Mouse (Mus musculus) liver, embryonic 13.5 days (tissue): ENCODE data around the gene Lrrc25. TPM values are rescaled to one million over a fixed set of nuclear protein-coding genes. Genes with fewer than 3 reads are reported as not detected.
A peak's percentile ranks its signal among the peaks of the same experiment; 100 is the strongest.

Experiments
- ATAC-seq: fragments of 200-750 bp; cut with Nextera tagmentation; 2 replicates; pipeline ENCODE4 v1.8.0; 2017; ENCODE audit warnings: low read depth, mild to moderate bottlenecking, moderate number of reproducible peaks, moderate library complexity
- DNase-seq: peaks from one replicate; pipeline ENCODE4 v3.0.0; 2022
- H3K27ac ChIP-seq: fragments of 300-500 bp; sonication (generic); 2 replicates; pipeline ENCODE4 v1.5.1; 2015; ENCODE audit warnings: moderate library complexity, mild to moderate bottlenecking, inconsistent platforms
- H3K27me3 ChIP-seq: fragments of 300-500 bp; sonication (generic); 2 replicates; pipeline ENCODE4 v1.6.1; 2015; ENCODE audit warnings: mild to moderate bottlenecking, inconsistent platforms
- H3K36me3 ChIP-seq: fragments of 300-500 bp; sonication (generic); 2 replicates; pipeline ENCODE4 v1.6.1; 2015; ENCODE audit warnings: mild to moderate bottlenecking, inconsistent platforms
- H3K4me1 ChIP-seq: fragments of 300-500 bp; sonication (generic); replicated peaks from 2 replicates; pipeline ENCODE4 v1.6.1; 2015; ENCODE audit warnings: inconsistent platforms
- H3K4me2 ChIP-seq: fragments of 300-500 bp; sonication (generic); 2 replicates; pipeline ENCODE4 v1.6.1; 2015; ENCODE audit warnings: inconsistent platforms, mild to moderate bottlenecking, moderate library complexity
- H3K4me3 ChIP-seq: fragments of 300-500 bp; sonication (generic); replicated peaks from 2 replicates; pipeline ENCODE4 v1.5.1; 2015; ENCODE audit warnings: mild to moderate bottlenecking, inconsistent platforms
- H3K9ac ChIP-seq: fragments of 300-500 bp; sonication (generic); 2 replicates; pipeline ENCODE4 v1.6.1; 2015; ENCODE audit warnings: mild to moderate bottlenecking, inconsistent platforms
- H3K9me3 ChIP-seq: fragments of 300-500 bp; sonication (generic); replicated peaks from 2 replicates; pipeline ENCODE4 v1.6.1; 2016; ENCODE audit warnings: inconsistent platforms
- WGBS: fragments of 180-500 bp; shearing (Covaris S2); methylation state at CpG from one replicate; pipeline ENCODE4 v1.1.7; 2015; ENCODE audit not compliant: insufficient replicate concordance; 5-methylcytosine and 5-hydroxymethylcytosine counted together
- polyA plus RNA-seq: library from polyadenylated mRNA; unstranded; fragments of >200 nt; fragmentation: Nextera tagmentation; extraction: Ambion mirVana; gene quantifications from 2 replicates; pipeline ENCODE4 v1.2.1, GENCODE M21; 2015

The Lrrc25 gene
- polyA plus RNA-seq, 1 experiment from 2014 or later = 5.4 TPM

GRCm38 (mm10) chr8:70622220-70622619 is 6.3 kb downstream of the Lrrc25 start:
- Histone ChIP-seq H3K27ac (peak overlapping the region; percentile 92), H3K36me3 (no peaks in the 10 kb centered on the region), H3K4me3 (no peak overlapping the region), H3K9ac (peak overlapping the region; percentile 54), H3K4me2 (peak overlapping the region; percentile 49), H3K9me3 (no peaks in the 10 kb centered on the region), H3K27me3 (no peaks in the 10 kb centered on the region), H3K4me1 (peaks cover 85% of the 10 kb centered on the region)
- WGBS = 11% methylated on average over 3 of the region's 3 CpGs
- ATAC-seq = peak; percentile 77
- peak; percentile 79 for DNase-seq

GRCm38 (mm10) chr8:70625104-70625503 is 9.1 kb downstream of the Lrrc25 start:
- ATAC-seq (no peak), DNase-seq (no peak)
- H3K4me2 ChIP-seq = no peak overlapping the region
- H3K4me3 ChIP-seq = no peak overlapping the region
- 0 out of 2 replicates have a peak overlapping the region, but pooled peaks have one; percentile 92 for H3K27ac ChIP-seq
- H3K36me3 ChIP-seq = no peaks in the 10 kb centered on the region
- H3K9me3 ChIP-seq = no peaks in the 10 kb centered on the region
- peaks cover 68% of the 10 kb centered on the region for H3K4me1 ChIP-seq
- no peak overlapping the region for H3K9ac ChIP-seq
- H3K27me3 ChIP-seq = no peaks in the 10 kb centered on the region
- whole genome bisulfite sequencing = 27% methylated on average over 5 of the region's 5 CpGs

GRCm38 (mm10) chr8:70627041-70627440 is 11.1 kb downstream of the Lrrc25 start:
- ATAC-seq (no peak), DNase-seq (no peak)
- Histone ChIP-seq H3K4me1 (peaks cover 63% of the 10 kb centered on the region), H3K9ac (no peak overlapping the region), H3K9me3 (no peaks in the 10 kb centered on the region), H3K4me2 (no peak overlapping the region), H3K27me3 (peaks cover 10% of the 10 kb centered on the region), H3K36me3 (no peaks in the 10 kb centered on the region), H3K27ac (no peak overlapping the region), H3K4me3 (no peak overlapping the region)
- WGBS = 72% methylated on average over 5 of the region's 5 CpGs

GRCm38 (mm10) chr8:70628986-70629490 is 13.1 kb downstream of the Lrrc25 start:
- 61% methylated on average over 7 of the region's 7 CpGs for WGBS
- Histone ChIP-seq H3K9ac (peak overlapping the region; percentile 70), H3K4me2 (peak overlapping the region; percentile 89), H3K27ac (peak overlapping the region; percentile 85), H3K4me3 (peak overlapping the region; percentile 65), H3K4me1 (peaks cover 58% of the 10 kb centered on the region), H3K36me3 (no peaks in the 10 kb centered on the region), H3K9me3 (no peaks in the 10 kb centered on the region), H3K27me3 (peaks cover 10% of the 10 kb centered on the region)
- DNase-seq (no peak), ATAC-seq (no peak)

GRCm38 (mm10) chr8:70629574-70630531 is 13.9 kb downstream of the Lrrc25 start:
- Histone ChIP-seq H3K9ac (peak overlapping the region; percentile 70), H3K36me3 (no peaks in the 10 kb centered on the region), H3K4me3 (peak overlapping the region; percentile 65), H3K27ac (peak overlapping the region; percentile 85), H3K4me1 (peaks cover 58% of the 10 kb centered on the region), H3K4me2 (peak overlapping the region; percentile 89), H3K27me3 (peaks cover 10% of the 10 kb centered on the region), H3K9me3 (no peaks in the 10 kb centered on the region)
- peak; percentile 78 for ATAC-seq
- DNase-seq = peak; percentile 81
- under 1% methylated on average over 60 of the region's 60 CpGs for WGBS

GRCm38 (mm10) chr8:70630532-70631381 is 14.8 kb downstream of the Lrrc25 start:
- Histone ChIP-seq H3K27ac (peak overlapping the region; percentile 85), H3K9ac (peak overlapping the region; percentile 70), H3K4me1 (peaks cover 61% of the 10 kb centered on the region), H3K36me3 (no peaks in the 10 kb centered on the region), H3K4me2 (peak overlapping the region; percentile 89), H3K4me3 (peak overlapping the region; percentile 65), H3K9me3 (no peaks in the 10 kb centered on the region), H3K27me3 (peaks cover 10% of the 10 kb centered on the region)
- ATAC-seq (peak; percentile 53), DNase-seq (no peak)
- 12% methylated on average over 22 of the region's 22 CpGs for WGBS

- Histone ChIP-seq H3K4me1 (peaks cover 68% of the 10 kb centered on the region), H3K4me2 (peak overlapping the region; percentile 89)
Measured at GRCm38 (mm10) chr8:70631436-70631835, 15.5 kb downstream of the Lrrc25 start.

GRCm38 (mm10) chr8:70632346-70632892 is 16.5 kb downstream of the Lrrc25 start, which contains the start of gene Gdf15:
Gene Gdf15 (minus strand): TSS chr8:70632456.
- Histone ChIP-seq H3K36me3 (no peaks in the 10 kb centered on the region), H3K4me3 (peak within 1 kb of the TSS; percentile 65), H3K9me3 (no peaks in the 10 kb centered on the region), H3K4me1 (peaks cover 74% of the 10 kb centered on the region), H3K4me2 (peak within 1 kb of the TSS; percentile 89), H3K9ac (peak within 1 kb of the TSS; percentile 70), H3K27me3 (peaks cover 10% of the 10 kb centered on the region), H3K27ac (peak within 1 kb of the TSS; percentile 85)
- no peak for DNase-seq
- peak; percentile 3; the same call in 1 of the 2 replicates for ATAC-seq
- 71% methylated on average over 6 of the region's 6 CpGs for WGBS

More at GRCm38 (mm10) chr8:70631436-70631835, 15.5 kb downstream of the Lrrc25 start:
- 13% methylated on average over 22 of the region's 24 CpGs for WGBS
- Histone ChIP-seq H3K4me3 (peak overlapping the region; percentile 65), H3K9ac (peak overlapping the region; percentile 70), H3K27ac (peak overlapping the region; percentile 85), H3K36me3 (no peaks in the 10 kb centered on the region), H3K27me3 (peaks cover 10% of the 10 kb centered on the region), H3K9me3 (no peaks in the 10 kb centered on the region)
- ATAC-seq (peak; percentile 2; the same call in 1 of the 2 replicates), DNase-seq (no peak)

GRCm38 (mm10) chr8:70634066-70634465 is 18.1 kb downstream of the Lrrc25 start:
- Histone ChIP-seq H3K27me3 (peaks cover 10% of the 10 kb centered on the region), H3K4me3 (no peak overlapping the region), H3K4me2 (no peak overlapping the region), H3K9ac (0 out of 2 replicates have a peak overlapping the region, but pooled peaks have one; percentile 40), H3K27ac (peak overlapping the region; percentile 80), H3K4me1 (peaks cover 88% of the 10 kb centered on the region), H3K9me3 (no peaks in the 10 kb centered on the region), H3K36me3 (no peaks in the 10 kb centered on the region)
- 46% methylated on average over 6 of the region's 6 CpGs for WGBS
- DNase-seq (no peak), ATAC-seq (no peak)

- H3K9ac ChIP-seq = peak overlapping the region; percentile 40; the same call in 1 of the 2 replicates
- H3K4me2 ChIP-seq = no peak overlapping the region
- H3K27me3 ChIP-seq = peaks cover 10% of the 10 kb centered on the region
- no peak overlapping the region for H3K4me3 ChIP-seq
- no peak for ATAC-seq
- WGBS = 30% methylated on average over 6 of the region's 6 CpGs
- H3K4me1 ChIP-seq = peaks cover 77% of the 10 kb centered on the region
- H3K9me3 ChIP-seq = no peaks in the 10 kb centered on the region
- peak overlapping the region; percentile 80 for H3K27ac ChIP-seq
- DNase-seq = no peak
- H3K36me3 ChIP-seq = no peaks in the 10 kb centered on the region
Measured at GRCm38 (mm10) chr8:70635527-70635926, 19.6 kb downstream of the Lrrc25 start.
